Mouse (Mus musculus) heart, adult 2 months (tissue): ENCODE data around the gene Slc24a3. TPM values are rescaled to one million over a fixed set of nuclear protein-coding genes. Genes with fewer than 3 reads are reported as not detected.

ENCODE experiments used
- DNase-seq, 2 experiments: peaks; one replicate each; pipeline ENCODE4 v3.0.0; 2021
- H3K27ac ChIP-seq: fragments of 200-600 bp; 2 replicates; pipeline ENCODE4 v1.8.1; 2022
- H3K27me3 ChIP-seq: fragments of 200-500 bp; 2 replicates; pipeline ENCODE4 v1.6.1; 2012; ENCODE audit warnings: mild to moderate bottlenecking, low read length, inconsistent platforms, mixed read lengths; ENCODE audit not compliant: control insufficient read depth, insufficient read depth
- H3K36me3 ChIP-seq: fragments of 200-500 bp; 2 replicates; pipeline ENCODE4 v1.6.1; 2012; ENCODE audit warnings: low read length, inconsistent platforms; ENCODE audit not compliant: control insufficient read depth, insufficient read depth
- H3K4me1 ChIP-seq: fragments of 200-500 bp; 2 replicates; pipeline ENCODE4 v1.6.1; 2011; ENCODE audit warnings: low read length; ENCODE audit not compliant: control insufficient read depth, insufficient read depth
- H3K4me3 ChIP-seq: fragments of 200-600 bp; 2 replicates; pipeline ENCODE4 v1.8.1; 2022
- H3K79me2 ChIP-seq: fragments of 200-500 bp; replicated peaks from 2 replicates; pipeline ENCODE4 v1.6.1; 2012; ENCODE audit warnings: mild to moderate bottlenecking, inconsistent platforms, low read length, moderate library complexity, mixed read lengths; ENCODE audit not compliant: control insufficient read depth, insufficient read depth
- H3K9ac ChIP-seq: fragments of 200-500 bp; 2 replicates; pipeline ENCODE4 v1.6.1; 2012; ENCODE audit warnings: low read depth, mild to moderate bottlenecking, control low read depth, inconsistent platforms, low read length, mixed read lengths
- CTCF ChIP-seq: fragments of 200-600 bp; IDR thresholded peaks from 2 replicates; pipeline ENCODE4 v1.8.1; 2022; ENCODE audit warnings: antibody characterized with exemption, mild to moderate bottlenecking, moderate library complexity
- EP300 ChIP-seq: fragments of 200-500 bp; IDR thresholded peaks from 2 replicates; pipeline ENCODE4 v1.6.1; 2011; ENCODE audit warnings: low read depth, low read length, control low read depth; ENCODE audit not compliant: insufficient read depth
- POLR2A ChIP-seq: fragments of 200-500 bp; IDR thresholded peaks from 2 replicates; pipeline ENCODE4 v1.6.1; 2011; ENCODE audit warnings: mild to moderate bottlenecking, low read depth, low read length, control low read depth; ENCODE audit not compliant: insufficient read depth
- WGBS: fragments of 180-500 bp; shearing (Covaris S2); methylation state at CpG from one replicate; pipeline ENCODE4 v1.1.7; 2018; 5-methylcytosine and 5-hydroxymethylcytosine counted together
- intact Hi-C: fragments of 180-260 bp; cut with DNase I; formaldehyde crosslinking; loops from one replicate; pipeline ENCODE4 v1.15.1; 2025
- polyA plus RNA-seq: library from polyadenylated mRNA; depleted of rRNA; stranded (reverse); fragments of >200 nt; gene quantifications from 2 replicates; pipeline ENCODE4 v1.2.3, GENCODE M21; 2012
- total RNA-seq, 2 experiments: library from RNA; stranded (reverse); gene quantifications; 2 replicates each; pipeline ENCODE4 v1.2.3; 2021

Slc24a3 gene
- total and polyA plus RNA-seq, 3 experiments = 2.7 to 3.6 (median 2.8) TPM

DNA sequence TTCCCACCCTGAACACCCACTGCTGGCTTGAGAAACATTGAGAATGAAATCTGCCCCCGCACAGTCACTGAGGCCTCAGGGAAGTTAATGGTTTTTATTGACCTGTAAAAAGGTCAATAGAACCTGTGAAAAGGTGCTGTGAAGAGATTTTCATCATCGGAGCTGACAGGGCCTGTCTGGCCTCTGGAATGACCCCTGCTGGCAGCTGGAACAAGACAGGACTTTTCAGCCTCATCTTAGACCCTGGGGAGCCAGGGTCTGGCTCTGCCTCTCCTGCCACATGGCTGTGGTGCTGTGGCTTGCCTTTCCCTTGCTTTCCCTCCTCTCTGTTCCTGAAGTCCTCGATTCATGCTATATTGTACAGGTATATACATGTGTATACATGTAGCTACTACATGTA lies 228.2 kb downstream of the Slc24a3 start:
- H3K79me2 ChIP-seq = no peaks in the 10 kb centered on the region
- no peaks in the 10 kb centered on the region for H3K36me3 ChIP-seq
- no peak for TF ChIP-seq CTCF
- TF ChIP-seq EP300 = no peak
- no peak for TF ChIP-seq POLR2A
- no peak overlapping the region for H3K4me3 ChIP-seq
- no peaks in the 10 kb centered on the region for H3K4me1 ChIP-seq
- H3K27ac ChIP-seq = no peak overlapping the region
- H3K9ac ChIP-seq = no peak overlapping the region
- 73% methylated on average over 3 of the region's 3 CpGs for WGBS
- DNase-seq = no peak
- H3K27me3 ChIP-seq = no peaks in the 10 kb centered on the region
- intact Hi-C loops = no loop called here

DNA sequence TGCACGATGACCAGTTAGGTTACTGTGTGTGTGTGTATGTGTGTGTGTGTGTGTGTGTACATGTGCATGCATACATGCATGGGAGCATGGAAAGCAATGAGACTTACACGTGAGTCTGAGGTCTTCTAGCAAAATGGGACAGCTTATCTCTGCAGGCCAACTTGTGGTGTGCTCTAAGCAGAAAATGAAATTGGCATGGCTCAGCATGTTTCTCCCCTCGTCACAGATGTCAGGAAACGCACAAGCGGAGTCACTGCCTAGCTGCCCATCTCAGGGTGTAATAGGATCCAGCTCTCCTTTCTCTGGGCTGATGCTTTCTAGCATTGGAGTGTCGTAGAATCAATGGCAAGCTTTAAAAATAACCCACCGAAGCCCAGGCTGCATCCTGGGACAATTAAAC lies 229.0 kb downstream of the Slc24a3 start:
- WGBS = 69% methylated on average over 7 of the region's 7 CpGs
- H3K27ac ChIP-seq = no peak overlapping the region
- H3K36me3 ChIP-seq = no peaks in the 10 kb centered on the region
- H3K9ac ChIP-seq = no peak overlapping the region
- H3K4me3 ChIP-seq = no peak overlapping the region
- H3K4me1 ChIP-seq = no peaks in the 10 kb centered on the region
- no peaks in the 10 kb centered on the region for H3K79me2 ChIP-seq
- intact Hi-C loops = no loop called here
- no peaks in the 10 kb centered on the region for H3K27me3 ChIP-seq
- TF ChIP-seq EP300 (no peak), POLR2A (no peak), CTCF (no peak)
- DNase-seq = no peak

DNA sequence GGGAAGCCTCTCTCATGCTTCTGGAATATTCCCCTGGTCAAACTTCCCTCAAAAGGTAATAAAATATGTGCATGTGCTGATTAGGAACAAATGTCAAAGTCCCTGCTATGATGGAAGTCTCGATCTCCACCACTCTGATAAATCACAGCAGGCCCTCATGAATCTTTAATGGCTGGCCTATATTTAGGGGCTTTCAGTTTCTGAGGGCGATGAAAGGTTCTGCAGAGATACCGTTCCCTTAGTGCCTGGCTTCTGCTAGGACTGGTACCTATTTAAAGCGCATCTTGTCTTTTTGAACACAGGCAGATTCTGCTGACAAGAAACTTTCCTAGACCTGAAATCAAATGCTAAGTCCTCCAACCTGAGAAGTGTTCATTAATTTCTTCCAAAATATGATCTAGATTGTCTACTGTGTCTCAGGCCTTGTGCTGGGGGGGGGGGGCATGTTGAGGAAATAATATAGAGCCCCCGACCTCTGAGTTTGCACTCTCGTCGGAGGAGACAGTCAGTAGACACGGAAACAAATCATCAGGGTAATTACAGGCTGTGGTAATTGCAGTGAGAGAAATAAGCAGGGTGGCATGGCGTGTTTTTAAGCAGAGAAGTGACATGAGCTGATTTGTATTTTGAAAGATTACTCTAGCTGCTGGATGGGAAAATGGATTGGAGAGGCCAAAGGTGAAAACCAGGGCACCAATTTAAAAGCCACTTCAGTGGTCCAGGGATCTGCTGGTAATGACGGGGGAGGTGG lies 230.1 kb downstream of the Slc24a3 start:
- WGBS = 74% methylated on average over 10 of the region's 10 CpGs
- Histone ChIP-seq H3K27me3 (no peaks in the 10 kb centered on the region), H3K27ac (no peak overlapping the region), H3K9ac (no peak overlapping the region), H3K36me3 (no peaks in the 10 kb centered on the region), H3K79me2 (no peaks in the 10 kb centered on the region), H3K4me1 (no peaks in the 10 kb centered on the region), H3K4me3 (no peak overlapping the region)
- TF ChIP-seq CTCF (no peak), POLR2A (no peak), EP300 (no peak)
- intact Hi-C loops = no loop called here
- DNase-seq = no peak

DNA sequence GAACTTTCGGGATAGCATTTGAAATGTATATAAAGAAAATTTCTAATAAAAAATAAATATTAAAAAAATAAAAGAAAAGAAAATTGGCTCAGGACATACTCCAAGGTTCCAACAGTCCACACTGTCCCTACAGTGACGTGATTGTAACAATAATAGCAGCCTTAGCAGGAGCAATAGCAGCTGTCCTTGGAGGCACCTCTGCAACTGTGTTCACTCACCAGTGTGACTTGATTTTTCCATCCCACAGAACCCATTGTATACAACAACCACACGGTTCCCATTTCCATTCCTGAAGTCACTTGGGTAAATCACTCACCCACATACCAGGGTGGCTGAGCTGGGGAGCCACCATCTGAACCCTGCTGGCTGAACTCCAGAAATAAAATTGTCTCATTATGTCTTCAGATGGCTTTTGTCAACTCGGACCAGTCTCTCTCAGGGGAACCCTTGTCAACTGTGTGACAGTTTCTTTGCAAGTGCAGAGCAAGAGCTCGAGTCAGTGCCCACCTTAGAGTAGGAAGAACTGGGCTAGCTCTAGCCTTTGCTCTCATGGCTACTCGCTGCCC lies 233.8 kb downstream of the Slc24a3 start:
- TF ChIP-seq POLR2A (no peak), CTCF (no peak), EP300 (no peak)

DNA sequence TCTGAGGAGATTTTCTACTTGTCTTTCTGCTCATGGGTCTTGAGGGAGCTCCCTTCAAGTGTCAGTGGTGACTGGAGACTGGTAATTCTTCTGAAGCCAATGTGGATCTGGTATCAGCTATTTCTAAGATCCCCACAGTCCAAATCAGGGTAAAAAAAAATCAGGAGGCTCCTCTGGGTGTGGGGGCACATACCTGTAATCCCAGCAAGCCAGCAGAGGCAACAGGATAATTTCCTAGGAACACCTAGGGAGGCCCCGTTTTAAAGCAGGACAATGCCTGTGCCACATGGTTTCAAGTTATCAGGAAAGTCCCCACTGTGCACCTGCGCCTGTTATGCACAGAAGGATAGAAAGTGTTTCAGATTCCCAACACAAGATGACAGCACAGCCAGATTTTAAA lies 234.4 kb downstream of the Slc24a3 start:
- Histone ChIP-seq H3K9ac (no peak overlapping the region), H3K4me1 (no peaks in the 10 kb centered on the region), H3K36me3 (no peaks in the 10 kb centered on the region), H3K27me3 (no peaks in the 10 kb centered on the region), H3K4me3 (no peak overlapping the region), H3K79me2 (no peaks in the 10 kb centered on the region), H3K27ac (no peak overlapping the region)
- DNase-seq = no peak
- TF ChIP-seq POLR2A (no peak), EP300 (no peak)
- WGBS = 87% methylated on average over 2 of the region's 2 CpGs
- intact Hi-C loops = no loop called here

More for the DNA sequence above, 233.8 kb downstream of the Slc24a3 start:
- intact Hi-C loops = no loop called here
- no peaks in the 10 kb centered on the region for H3K4me1 ChIP-seq
- no peaks in the 10 kb centered on the region for H3K79me2 ChIP-seq
- no peak overlapping the region for H3K4me3 ChIP-seq
- 51% methylated on average over 6 of the region's 6 CpGs for WGBS
- no peaks in the 10 kb centered on the region for H3K27me3 ChIP-seq
- H3K27ac ChIP-seq = no peak overlapping the region
- no peak overlapping the region for H3K9ac ChIP-seq
- no peak for DNase-seq
- H3K36me3 ChIP-seq = no peaks in the 10 kb centered on the region

DNA sequence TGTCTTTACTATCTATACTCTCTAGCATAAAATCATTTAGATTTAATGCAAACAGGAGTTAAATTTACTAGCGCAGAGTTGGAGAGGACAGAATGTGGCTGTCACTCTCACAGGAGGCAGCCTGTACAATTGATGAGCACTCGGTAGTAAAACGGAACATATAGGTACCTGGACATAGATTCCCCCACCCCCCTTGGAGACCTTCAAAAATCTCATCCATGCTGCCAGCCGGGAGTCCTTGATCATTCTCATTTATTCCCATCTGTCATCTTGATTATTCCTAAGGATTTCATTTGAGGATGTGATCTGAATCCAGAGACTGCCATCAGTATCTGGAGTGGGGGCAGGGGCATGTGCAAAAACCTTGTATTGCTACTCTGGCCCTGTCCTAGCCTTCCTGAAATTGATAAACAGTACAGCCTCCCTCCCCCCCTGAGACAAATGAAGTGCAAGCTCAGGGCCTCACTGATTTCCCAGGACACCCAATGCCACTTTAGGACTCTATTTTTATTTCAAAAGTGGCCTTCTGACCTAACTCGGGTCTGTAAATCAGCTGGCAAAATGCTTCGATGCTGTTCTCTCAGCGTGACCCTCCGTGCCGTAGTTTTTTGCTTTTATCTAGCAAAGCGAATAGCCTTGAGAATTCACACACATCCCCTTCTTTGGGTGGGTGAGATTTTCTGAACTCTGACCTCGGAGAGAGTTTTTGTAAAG lies 237.4 kb downstream of the Slc24a3 start:
- intact Hi-C loops = no loop called here
- Histone ChIP-seq H3K4me1 (no peaks in the 10 kb centered on the region), H3K27ac (no peak overlapping the region), H3K36me3 (no peaks in the 10 kb centered on the region), H3K27me3 (0 out of 2 replicates have a peak, but pooled peaks cover 2% of the 10 kb centered on the region), H3K79me2 (no peaks in the 10 kb centered on the region), H3K9ac (no peak overlapping the region), H3K4me3 (no peak overlapping the region)
- no peak for DNase-seq
- 64% methylated on average over 11 of the region's 11 CpGs for WGBS
- TF ChIP-seq EP300 = no peak
- TF ChIP-seq CTCF = no peak
- no peak for TF ChIP-seq POLR2A
